Mouse (Mus musculus) gastrocnemius, adult 2 months (tissue): ENCODE measurements around the gene Gm17482. TPM values are rescaled to one million over a fixed set of nuclear protein-coding genes. Genes with fewer than 3 reads are reported as not detected.
"Not testable (repeated sequence)": the region's sequence is repeated elsewhere in the genome, so short reads cannot be mapped to it uniquely, and the experiment has no call there.

Experiments
- DNase-seq: peaks from one replicate; pipeline ENCODE4 v3.0.0; 2022
- H3K27ac ChIP-seq: fragments of 200-600 bp; 2 replicates; pipeline ENCODE4 v1.8.1; 2022; ENCODE audit warnings: mild to moderate bottlenecking
- H3K4me3 ChIP-seq: fragments of 200-600 bp; 2 replicates; pipeline ENCODE4 v1.8.1; 2022; ENCODE audit warnings: mild to moderate bottlenecking, moderate library complexity
- CTCF ChIP-seq: fragments of 200-600 bp; IDR thresholded peaks from 2 replicates; pipeline ENCODE4 v1.8.1; 2022; ENCODE audit warnings: antibody characterized with exemption, mild to moderate bottlenecking, moderate library complexity
- intact Hi-C: fragments of 180-260 bp; cut with DNase I; formaldehyde crosslinking; loops from one replicate; pipeline ENCODE4 v1.15.1; 2025
- total RNA-seq, 2 experiments: library from RNA; stranded (reverse); gene quantifications; 2 replicates each; pipeline ENCODE4 v1.2.3; 2021

Gene Gm17482
- total RNA-seq, 2 experiments from 2014 or later: not detected

DNA sequence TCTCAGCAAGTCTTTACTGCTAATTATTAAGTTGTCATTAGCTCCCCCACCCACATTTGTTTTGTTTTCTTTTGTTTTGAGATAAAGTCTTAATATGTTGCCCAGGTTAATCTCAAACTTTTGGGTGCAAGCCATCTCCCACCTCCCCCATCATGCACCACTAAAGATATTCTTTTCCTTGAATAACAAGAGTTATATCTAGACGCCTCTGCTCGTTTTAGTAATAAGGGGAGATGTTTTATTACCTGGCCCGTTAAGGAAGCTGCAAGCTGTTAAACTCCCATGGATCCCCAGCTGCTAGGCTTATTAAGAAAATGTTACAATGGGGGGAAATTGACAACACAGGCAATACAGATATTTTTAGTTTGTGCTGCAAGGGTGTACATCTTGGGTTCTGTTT lies 3.4 kb downstream of the Gm17482 start:
- TF ChIP-seq CTCF: no peak
- DNase-seq: no peak
- Histone ChIP-seq H3K27ac (peak overlapping the region; percentile 90), H3K4me3 (no peak overlapping the region)
- intact Hi-C loops: no loop called here

DNA sequence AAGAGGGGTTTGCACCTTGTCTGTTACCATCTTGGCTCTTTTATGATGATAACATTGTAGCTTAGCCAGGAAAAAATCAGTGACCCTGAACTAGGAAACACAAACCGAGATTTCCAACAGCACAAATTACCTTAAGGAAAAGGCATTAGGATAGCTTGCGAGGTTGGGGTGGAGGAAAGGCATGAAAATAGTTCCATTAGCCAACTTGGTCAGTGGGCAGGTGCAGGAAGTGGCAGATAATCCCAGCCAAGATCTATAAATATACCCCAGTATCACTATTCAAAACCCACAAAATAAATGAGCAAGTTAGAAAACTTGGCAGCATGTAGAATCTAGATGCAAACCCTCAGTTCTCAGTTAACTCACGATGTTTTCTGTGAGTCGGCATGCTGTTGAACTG lies 4.7 kb downstream of the Gm17482 start:
- Histone ChIP-seq H3K27ac (peak overlapping the region; percentile 90), H3K4me3 (peak overlapping the region; percentile 21)
- TF ChIP-seq CTCF: no peak
- no peak for DNase-seq
- intact Hi-C loops: no loop called here

DNA sequence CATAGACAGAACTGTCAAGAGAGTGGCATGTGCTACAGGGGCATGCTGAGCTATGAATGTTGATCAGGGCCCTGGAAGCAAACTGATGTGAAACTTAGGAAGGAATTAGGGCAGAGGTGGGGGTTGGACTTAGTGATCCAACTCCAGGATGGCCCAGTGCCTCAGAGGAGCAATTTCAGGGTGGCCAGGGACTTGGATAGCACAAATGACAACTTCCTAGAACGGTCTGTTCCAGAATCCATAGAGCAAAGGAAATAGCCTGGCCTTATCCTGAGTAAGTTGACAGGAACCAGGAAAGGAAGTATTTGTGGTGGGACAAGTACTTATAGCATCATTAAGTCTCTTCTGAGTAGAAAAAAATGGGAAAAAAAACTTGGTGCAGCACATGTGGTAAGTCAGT lies 5.4 kb downstream of the Gm17482 start:
- Histone ChIP-seq H3K4me3 (no peak overlapping the region), H3K27ac (peak overlapping the region; percentile 90)
- no peak for TF ChIP-seq CTCF
- DNase-seq: peak; percentile 33
- intact Hi-C loops: no loop called here

DNA sequence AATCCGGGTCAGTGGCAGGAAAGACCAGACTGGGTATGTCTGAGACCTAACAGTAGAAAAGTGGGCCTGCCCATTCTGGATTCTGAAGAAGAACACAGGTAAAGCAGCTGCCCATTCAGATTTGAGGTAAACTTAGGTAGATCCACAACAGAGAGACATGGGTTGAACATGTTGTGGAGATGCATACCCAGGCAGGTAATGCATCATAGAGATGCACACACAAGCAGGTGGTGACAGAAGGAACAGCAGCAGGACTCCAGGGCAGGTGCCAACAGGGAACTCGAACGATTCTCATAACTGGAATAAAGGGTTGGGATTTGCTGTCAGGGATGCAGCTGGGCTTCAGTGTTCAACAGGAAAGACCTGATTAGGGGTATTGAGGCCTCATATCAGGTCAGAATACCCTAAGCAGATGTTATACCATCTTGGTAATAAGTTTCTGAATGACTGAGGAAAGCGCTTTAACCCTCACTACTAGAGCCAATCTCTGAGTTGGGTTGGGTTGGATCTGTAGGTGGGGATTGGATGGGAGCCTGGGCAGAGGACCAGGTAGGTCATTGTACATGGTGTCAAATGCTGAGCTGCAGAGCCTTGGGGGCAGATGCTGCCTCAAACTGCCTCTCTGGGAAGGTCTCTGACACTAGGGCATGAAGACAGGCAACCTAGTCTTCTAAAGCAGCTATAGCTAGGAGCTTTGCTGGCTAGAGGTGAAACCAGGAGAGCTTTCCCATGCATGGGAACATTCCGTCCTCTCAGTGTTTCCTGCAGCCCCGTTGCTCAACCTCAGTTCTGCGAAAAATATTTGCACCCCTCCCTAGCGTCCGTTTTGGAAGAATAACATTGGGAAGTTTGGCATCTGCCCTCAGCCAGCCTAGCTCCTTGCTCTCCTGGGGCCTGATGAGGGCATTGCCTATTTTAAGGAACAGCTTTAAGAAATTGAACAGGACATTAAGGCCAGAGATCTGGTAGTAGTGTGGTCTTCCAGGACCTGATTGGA lies 11.2 kb downstream of the Gm17482 start:
- Histone ChIP-seq H3K4me3 (no peak overlapping the region), H3K27ac (peak overlapping the region; percentile 90)
- TF ChIP-seq CTCF: no peak
- intact Hi-C loops: no loop called here
- DNase-seq: peak; percentile 57

DNA sequence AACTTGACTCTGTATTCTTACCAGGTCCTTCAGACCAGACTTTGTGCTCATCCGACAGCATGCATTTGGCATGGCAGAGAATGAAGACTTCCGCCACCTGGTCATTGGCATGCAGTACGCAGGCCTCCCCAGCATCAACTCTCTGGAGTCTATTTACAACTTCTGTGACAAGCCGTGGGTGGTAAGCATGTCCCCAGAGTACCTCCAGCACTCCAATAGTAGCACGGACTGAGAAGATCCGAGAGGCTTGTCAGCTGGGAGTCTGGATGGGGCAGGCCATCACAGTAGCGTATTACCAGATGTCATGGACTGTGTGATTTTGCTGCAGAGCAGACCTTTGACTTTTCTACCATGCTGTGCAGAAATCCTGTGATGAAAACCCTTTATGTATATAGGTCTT lies 12.2 kb downstream of the Gm17482 start:
- TF ChIP-seq CTCF: no peak
- H3K27ac ChIP-seq: peak overlapping the region; percentile 90
- no peak for DNase-seq
- H3K4me3 ChIP-seq: no peak overlapping the region
- intact Hi-C loops: no loop called here

DNA sequence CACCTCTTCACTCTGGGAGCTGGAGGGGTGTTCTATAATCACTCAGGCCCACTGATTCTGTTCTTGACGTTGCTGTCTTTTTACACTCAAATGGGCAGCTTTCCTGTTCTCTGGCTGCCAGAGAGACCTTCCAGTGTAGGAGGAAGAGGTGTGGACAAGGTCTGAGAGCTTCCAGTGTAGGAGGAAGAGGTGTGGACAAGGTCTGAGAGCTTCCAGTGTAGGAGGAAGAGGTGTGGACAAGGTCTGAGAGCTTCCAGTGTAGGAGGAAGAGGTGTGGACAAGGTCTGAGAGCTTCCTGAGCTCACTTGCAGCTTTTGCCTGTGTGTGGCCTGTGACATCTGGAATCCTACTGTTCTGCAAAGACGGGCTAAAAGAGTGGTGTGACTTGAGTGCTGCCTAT lies 13.3 kb downstream of the Gm17482 start:
- DNase-seq, intact Hi-C loops: not testable (repeated sequence)
- Histone ChIP-seq H3K27ac (peak overlapping the region; percentile 90), H3K4me3 (peak overlapping the region; percentile 9; the same call in 1 of the 2 replicates)

DNA sequence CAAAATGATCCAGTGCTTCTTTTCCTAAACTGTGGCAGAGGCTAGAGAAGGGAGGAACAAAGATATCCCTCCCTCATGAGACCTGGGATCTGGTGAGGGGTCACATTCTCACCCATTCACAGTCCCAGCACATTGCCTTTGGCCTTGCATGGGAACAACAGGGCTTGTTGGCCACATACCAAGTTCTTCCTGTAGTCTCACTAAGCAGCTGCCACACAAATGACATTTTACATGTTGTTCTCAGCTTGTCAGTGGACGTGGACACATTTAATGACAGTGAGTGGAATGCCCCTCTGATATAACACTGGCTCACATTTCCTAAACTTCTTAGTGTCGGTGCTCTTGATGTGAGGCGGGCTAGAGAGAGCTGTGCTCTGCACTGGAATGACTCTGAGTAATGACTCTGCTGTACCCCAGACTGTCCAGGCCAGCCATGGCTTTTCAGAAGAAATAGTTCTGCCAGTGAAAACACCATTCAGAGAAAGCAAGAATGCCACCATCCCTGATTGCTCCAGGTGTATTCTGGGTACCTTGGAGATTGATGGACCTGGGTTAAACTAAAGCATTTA lies 14.1 kb downstream of the Gm17482 start:
- no peak for TF ChIP-seq CTCF
- no peak for DNase-seq
- no peak overlapping the region for H3K4me3 ChIP-seq
- intact Hi-C loops: no loop called here
- H3K27ac ChIP-seq: peak overlapping the region; percentile 90

DNA sequence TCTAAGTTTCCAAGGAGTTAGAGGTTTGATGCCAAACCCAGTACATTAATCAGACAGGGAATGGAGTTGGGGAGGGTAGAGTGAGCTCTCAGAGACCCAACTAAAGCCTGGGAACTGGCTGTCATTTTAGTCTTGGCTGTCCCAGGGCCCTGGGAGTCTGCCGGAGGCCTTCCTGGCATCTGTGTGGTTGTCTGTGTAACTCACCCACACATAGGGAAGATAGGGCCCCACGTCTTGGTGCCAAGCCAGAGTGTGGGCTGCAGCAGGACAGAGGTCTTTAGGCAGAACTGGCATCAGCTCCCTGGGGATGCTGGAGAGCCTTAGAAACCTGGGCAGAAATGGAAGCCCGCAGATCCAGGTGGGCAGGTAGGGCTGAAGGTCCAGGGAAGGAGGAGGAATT lies 14.8 kb downstream of the Gm17482 start:
- intact Hi-C loops: no loop called here
- TF ChIP-seq CTCF: no peak
- H3K27ac ChIP-seq: peak overlapping the region; percentile 90
- DNase-seq: no peak
- H3K4me3 ChIP-seq: no peak overlapping the region

DNA sequence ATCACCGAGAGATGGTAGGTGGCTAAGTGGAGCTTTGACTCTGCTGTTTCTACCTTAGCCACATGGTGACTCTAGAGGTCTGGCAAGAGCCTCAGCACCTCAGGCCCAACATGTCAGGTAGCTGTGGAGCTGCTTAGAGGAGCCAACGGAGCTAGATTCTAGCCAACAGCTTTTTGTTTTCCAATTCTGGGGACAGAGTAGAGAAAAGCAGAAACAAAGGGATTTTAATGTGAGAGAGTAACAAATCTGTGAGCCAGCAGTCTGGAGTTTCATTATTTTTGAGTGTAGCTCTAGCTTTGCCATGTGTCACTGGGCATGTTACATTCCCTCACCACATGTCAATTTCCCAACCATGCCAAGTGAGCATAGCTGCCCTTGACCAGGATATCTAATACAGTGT lies 17.1 kb downstream of the Gm17482 start:
- intact Hi-C loops: no loop called here
- TF ChIP-seq CTCF: no peak
- no peak overlapping the region for H3K4me3 ChIP-seq
- DNase-seq: no peak
- peak overlapping the region; percentile 25; the same call in 1 of the 2 replicates for H3K27ac ChIP-seq

DNA sequence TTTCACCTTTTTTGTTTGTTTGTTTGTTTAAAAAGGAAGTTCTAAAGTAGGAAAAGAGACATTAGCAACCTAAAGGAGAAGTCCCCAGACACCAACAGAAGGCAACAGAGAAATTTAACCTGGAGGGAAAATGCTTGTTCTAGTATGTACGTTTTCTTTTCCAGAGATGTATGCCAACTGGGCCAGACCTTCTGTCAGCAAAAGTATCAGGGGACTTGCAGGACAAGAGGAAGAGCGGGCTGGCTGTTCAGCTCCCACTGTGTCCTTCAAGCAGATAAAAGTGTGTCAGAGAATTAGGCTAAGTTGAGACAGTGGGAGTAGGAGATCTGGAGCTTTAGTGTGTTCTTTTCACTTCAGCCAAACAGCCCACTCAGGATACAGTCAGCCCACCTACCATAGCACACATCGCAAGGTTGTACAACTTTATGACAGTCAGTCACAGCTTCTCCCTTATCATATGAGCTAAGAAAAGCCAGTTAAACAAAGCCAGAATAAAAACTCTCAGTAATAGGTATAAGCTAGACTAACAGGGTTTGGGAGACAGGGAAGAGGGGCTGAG lies 18.4 kb downstream of the Gm17482 start:
- no peak for TF ChIP-seq CTCF
- no peak for DNase-seq
- intact Hi-C loops: no loop called here
- no peak overlapping the region for H3K4me3 ChIP-seq
- peak overlapping the region; percentile 3; the same call in 1 of the 2 replicates for H3K27ac ChIP-seq

DNA sequence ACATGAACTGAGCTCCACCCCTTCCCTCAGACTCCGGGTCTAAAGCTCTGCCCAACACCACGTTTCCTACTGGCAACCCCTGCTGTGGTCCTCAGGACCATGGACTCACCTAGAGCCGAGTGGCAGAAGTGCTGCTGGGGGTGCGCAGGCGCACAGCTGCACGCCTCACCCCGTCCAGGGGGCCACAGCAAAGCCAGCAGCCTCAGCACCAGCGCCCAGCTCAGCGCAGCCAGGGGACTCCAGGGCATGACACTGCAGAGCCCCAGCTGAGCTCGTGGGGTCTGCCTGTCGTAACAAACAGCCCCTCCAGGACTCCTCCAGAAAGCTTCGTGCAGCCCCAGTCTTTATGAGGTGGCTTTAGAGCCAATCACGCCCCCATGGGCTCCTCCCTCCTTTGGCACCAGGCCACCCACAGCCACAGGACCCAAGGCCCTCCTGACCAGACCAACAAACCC lies 24.4 kb downstream of the Gm17482 start:
- Histone ChIP-seq H3K4me3 (peak overlapping the region; percentile 71), H3K27ac (peak overlapping the region; percentile 88)
- intact Hi-C loops: no loop called here
- DNase-seq: peak; percentile 69
- no peak for TF ChIP-seq CTCF

DNA sequence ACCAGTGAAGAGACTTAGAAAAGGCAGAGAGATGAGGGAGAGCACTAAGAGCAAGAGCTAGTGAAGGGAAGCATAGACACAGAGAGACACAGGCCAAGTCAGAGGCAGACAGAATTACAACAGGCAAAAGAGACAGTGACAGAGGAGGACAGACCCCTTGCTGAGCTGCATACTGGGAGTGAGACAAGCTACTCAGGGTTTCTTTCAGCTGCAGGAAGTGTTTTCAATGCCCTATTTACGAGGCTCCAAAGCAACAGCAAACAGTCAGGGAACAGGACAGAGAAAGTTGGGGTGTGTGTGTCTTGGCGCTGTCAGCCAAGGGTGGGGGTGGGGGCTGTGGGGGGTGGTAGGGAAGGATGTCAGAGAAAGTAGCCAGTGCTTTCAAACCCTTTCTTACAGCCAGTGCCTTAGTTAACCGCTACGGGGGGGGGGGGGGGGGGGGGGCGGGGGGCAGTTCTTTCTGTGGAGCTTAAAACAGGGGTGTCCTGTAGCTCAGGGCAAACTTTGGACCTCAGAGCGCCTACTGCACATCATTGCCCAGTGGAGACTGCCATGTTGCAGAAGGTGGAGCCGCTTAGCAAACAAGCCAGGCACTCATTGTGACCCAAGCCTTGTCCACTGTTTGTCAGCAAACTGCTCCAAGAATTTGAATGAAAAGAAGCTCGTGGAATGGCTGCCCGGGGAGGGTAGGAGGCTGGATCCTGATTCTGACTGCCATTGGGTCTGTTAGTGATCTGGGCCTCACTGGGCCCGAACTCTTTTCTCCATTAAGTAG lies 25.1 kb downstream of the Gm17482 start, which contains the start of gene Timp4:
TSS of gene Timp4 (minus strand) at position 107 of the 775 bp plus-strand sequence.
- Histone ChIP-seq H3K27ac (peak within 1 kb of the TSS; percentile 88), H3K4me3 (peak within 1 kb of the TSS; percentile 71)
- intact Hi-C loops: no loop called here
- DNase-seq: no peak
- TF ChIP-seq CTCF: no peak
